In genomic region chr7:99858813-99859585, GRCm38 (mm10) we compare ENCODE assay signal across 8 mouse cellular contexts. TPM values are rescaled to one million over a fixed set of nuclear protein-coding genes. Genes with fewer than 3 reads are reported as not detected.
DNase-seq lines count a peak whose midpoint lies in the region; ATAC-seq lines count a peak whose summit lies in the region.

Xrra1 (plus strand) TSS chr7:99859116.

- intact Hi-C loops in gastrocnemius, postnatal 14 days (cut with DNase I; ENCODE audit: low total_unique reads), result no loop called here
- intact Hi-C loops in left cerebral cortex, postnatal 10 days (cut with DNase I), result no loop called here

- DNase-seq in adrenal gland, adult (ENCODE audit: inconsistent age in 2 of 2, low spot score in 1 of 2), result peak; percentile 97 to 98
- DNase-seq in embryo, embryonic 10.5 days (ENCODE audit: low spot score), result peak; percentile 99
- peak; percentile 96 for DNase-seq in gastrocnemius, postnatal 14 days
- peak; percentile 98 to 99 for DNase-seq in left cerebral cortex, postnatal 10 days (ENCODE audit: extremely low spot score in 1 of 2, low spot score in 2 of 2)
- DNase-seq in right cerebral cortex, postnatal 25 days, result peak; percentile 98
- DNase-seq in urinary bladder, postnatal 4 days (ENCODE audit: low spot score in 2 of 2), result peak; percentile 92 to 95

- peak; percentile 86 for ATAC-seq in inflammation-experienced regulatory T-cells, adult 6 months
- peak; percentile 98 for ATAC-seq in megakaryocyte-erythroid progenitor cell, adult 5-6 weeks (replicated peaks; ENCODE audit: low FRiP score, low TSS enrichment, poor library complexity, severe bottlenecking)

RNA-seq across cellular contexts. Expression of gene Xrra1, which starts in this region (rescaled TPM):
- 1 to 10 TPM in 1 of 2 experiments, under 1 TPM in 1; 0.47 to 1.4 TPM for total RNA-seq in gastrocnemius, postnatal 14 days (2021)
- polyA plus RNA-seq in inflammation-experienced regulatory T-cells, adult 6 months (2017; shearing (Covaris generic)), result not detected
- total RNA-seq in left cerebral cortex, postnatal 10 days (2021), result 1 to 10 TPM; 1.3 to 1.5 TPM
- 0.07 TPM in 1 of 2 replicates, not detected in the other for total RNA-seq in megakaryocyte-erythroid progenitor cell, adult 5-6 weeks (2014; fragmentation: Nextera tagmentation)
- total RNA-seq in megakaryocyte-erythroid progenitor cell, adult 5-6 weeks (2017), result not detected in 2 replicates

Comparison
In these comparisons a context has a peak if more than half of its experiments do, and no peak if none do; other contexts are left out.
1. Peak in every context shown above with its lines: DNase-seq and ATAC-seq.
2. Peak in ATAC-seq in inflammation-experienced regulatory T-cells, adult 6 months; RNA of the gene not detected or under 1 TPM.
3. Peak in ATAC-seq in megakaryocyte-erythroid progenitor cell, adult 5-6 weeks; RNA of the gene not detected or under 1 TPM.